ENCODE assay signal across 8 mouse cellular contexts in genomic region chr6:8259667-8260044, GRCm38 (mm10). TPM values are rescaled to one million over a fixed set of nuclear protein-coding genes. Genes with fewer than 3 reads are reported as not detected.
DNase-seq lines count a peak whose midpoint lies in the region; ATAC-seq lines count a peak whose summit lies in the region.

No protein-coding gene starts in this region.

- WGBS in embryonic facial prominence, embryonic 10.5 days = under 1% methylated on average over 8 of the region's 8 CpGs
- WGBS in hindbrain, embryonic 11.5 days = 1% methylated on average over 8 of the region's 8 CpGs
- WGBS in midbrain, embryonic 10.5 days = 0% methylated on average over 8 of the region's 8 CpGs

- intact Hi-C loops in left cerebral cortex, postnatal 10 days (cut with DNase I) = loop anchor here (10.0 kb wide), 1 partner anchor 575 kb away; no protein-coding TSS in a partner anchor
- intact Hi-C loops in left cerebral cortex, postnatal 25 days (cut with DNase I) = loop anchor here (1.0 kb wide), 1 partner anchor 250 kb away; the partner anchor contains the start of gene Glcci1

- H3K4me3 ChIP-seq in embryonic facial prominence, embryonic 10.5 days = peak overlapping the region; percentile 82
- H3K4me3 ChIP-seq in hindbrain, embryonic 11.5 days (ENCODE audit: low read depth, low read length) = peak overlapping the region; percentile 59
- peak overlapping the region; percentile 87 for H3K4me3 ChIP-seq in midbrain, embryonic 10.5 days

- H3K36me3 ChIP-seq in embryonic facial prominence, embryonic 10.5 days (replicated peaks) = peaks cover 20% of the 10 kb centered on the region
- no peaks in the 10 kb centered on the region for H3K36me3 ChIP-seq in hindbrain, embryonic 11.5 days (ENCODE audit: control insufficient read depth, insufficient read depth, low read length)
- H3K36me3 ChIP-seq in midbrain, embryonic 10.5 days = peaks cover 14% of the 10 kb centered on the region

- ATAC-seq in hindbrain, embryonic 11.5 days (ENCODE audit: low FRiP score) = no peak; the same call in 1 of the 2 replicates

- H3K9me3 ChIP-seq in embryonic facial prominence, embryonic 10.5 days = no peaks in the 10 kb centered on the region
- no peaks in the 10 kb centered on the region for H3K9me3 ChIP-seq in hindbrain, embryonic 11.5 days (ENCODE audit: control insufficient read depth, low read length)
- no peaks in the 10 kb centered on the region for H3K9me3 ChIP-seq in midbrain, embryonic 10.5 days (replicated peaks)

- peaks cover 16% of the 10 kb centered on the region for H3K4me1 ChIP-seq in embryonic facial prominence, embryonic 10.5 days
- no peaks in the 10 kb centered on the region; the same call in 1 of the 2 replicates for H3K4me1 ChIP-seq in hindbrain, embryonic 11.5 days (replicated peaks; ENCODE audit: control insufficient read depth, insufficient read depth, low read length)
- peaks cover 20% of the 10 kb centered on the region for H3K4me1 ChIP-seq in midbrain, embryonic 10.5 days

- DNase-seq in left cerebral cortex, postnatal 10 days (ENCODE audit: extremely low spot score in 1 of 2, low spot score in 2 of 2) = peak; percentile 26 to 36
- no peak for DNase-seq in left cerebral cortex, postnatal 25 days (ENCODE audit: low spot score in 2 of 2)
- DNase-seq in embryonic facial prominence, embryonic 10.5 days (ENCODE audit: low spot score) = no peak
- DNase-seq in hindbrain, embryonic 11.5 days (ENCODE audit: low spot score) = no peak
- DNase-seq in midbrain, embryonic 10.5 days (ENCODE audit: low spot score) = no peak
- DNase-seq in adrenal gland, adult (ENCODE audit: inconsistent age in 2 of 2, low spot score in 1 of 2) = no peak
- no peak for DNase-seq in cerebellum, postnatal 36 days
- no peak for DNase-seq in spleen, adult 12 weeks (ENCODE audit: low spot score)

- H3K27ac ChIP-seq in embryonic facial prominence, embryonic 10.5 days (replicated peaks) = peak overlapping the region; percentile 85
- H3K27ac ChIP-seq in hindbrain, embryonic 11.5 days (ENCODE audit: low read depth, low read length) = 0 out of 2 replicates have a peak overlapping the region, but pooled peaks have one; percentile 19
- peak overlapping the region; percentile 87 for H3K27ac ChIP-seq in midbrain, embryonic 10.5 days (replicated peaks)

- H3K27me3 ChIP-seq in embryonic facial prominence, embryonic 10.5 days (replicated peaks; ENCODE audit: low read depth, poor library complexity, severe bottlenecking) = no peaks in the 10 kb centered on the region
- H3K27me3 ChIP-seq in hindbrain, embryonic 11.5 days (ENCODE audit: control insufficient read depth, insufficient read depth, low read length) = no peaks in the 10 kb centered on the region
- no peaks in the 10 kb centered on the region for H3K27me3 ChIP-seq in midbrain, embryonic 10.5 days (ENCODE audit: low read depth, poor library complexity, severe bottlenecking)

- H3K9ac ChIP-seq in hindbrain, embryonic 11.5 days (ENCODE audit: low read depth, low read length) = peak overlapping the region; percentile 59

- peak overlapping the region; percentile 95 for H3K4me2 ChIP-seq in hindbrain, embryonic 11.5 days (replicated peaks; ENCODE audit: low read depth, low read length)

RNA-seq across cellular contexts. Expression of gene Gm45062, which starts 0.4 kb away (rescaled TPM):
- total RNA-seq in left cerebral cortex, postnatal 10 days (2021) = 1 to 10 TPM; 5.9 to 6.1 TPM
- 1 to 10 TPM; 5.7 to 6.1 TPM for total RNA-seq in left cerebral cortex, postnatal 25 days (2021)
- 6.9 and 7.1 TPM in 2 replicates for polyA plus RNA-seq in embryonic facial prominence, embryonic 10.5 days (2016; fragmentation: Nextera tagmentation; extraction: Ambion mirVana)
- polyA plus RNA-seq in hindbrain, embryonic 11.5 days (2014; fragmentation: Nextera tagmentation; extraction: Ambion mirVana) = 14.5 and 21.9 TPM in 2 replicates
- 9.0 and 10.6 TPM in 2 replicates for polyA plus RNA-seq in midbrain, embryonic 10.5 days (2016; fragmentation: Nextera tagmentation; extraction: Ambion mirVana)

RNA-seq across cellular contexts. Expression of gene Umad1, which starts 0.6 kb away (rescaled TPM):
- total RNA-seq in left cerebral cortex, postnatal 10 days (2021) = 10 to 100 TPM; 30.3 to 35.7 TPM
- total RNA-seq in left cerebral cortex, postnatal 25 days (2021) = 10 to 100 TPM; 37.3 to 41.1 TPM
- polyA plus RNA-seq in embryonic facial prominence, embryonic 10.5 days (2016; fragmentation: Nextera tagmentation; extraction: Ambion mirVana) = 15.4 and 19.2 TPM in 2 replicates
- polyA plus RNA-seq in hindbrain, embryonic 11.5 days (2014; fragmentation: Nextera tagmentation; extraction: Ambion mirVana) = 26.2 and 28.8 TPM in 2 replicates
- 22.0 and 23.8 TPM in 2 replicates for polyA plus RNA-seq in midbrain, embryonic 10.5 days (2016; fragmentation: Nextera tagmentation; extraction: Ambion mirVana)

RNA-seq across cellular contexts. Expression of gene Rpa3, which starts 0.7 kb away (rescaled TPM):
- total RNA-seq in left cerebral cortex, postnatal 10 days (2021) = 10 to 100 TPM; 14.6 to 17.8 TPM
- total RNA-seq in left cerebral cortex, postnatal 25 days (2021) = 10 to 100 TPM; 15.4 to 16.2 TPM
- 204 and 210 TPM in 2 replicates for polyA plus RNA-seq in embryonic facial prominence, embryonic 10.5 days (2016; fragmentation: Nextera tagmentation; extraction: Ambion mirVana)
- 160 and 178 TPM in 2 replicates for polyA plus RNA-seq in hindbrain, embryonic 11.5 days (2014; fragmentation: Nextera tagmentation; extraction: Ambion mirVana)
- polyA plus RNA-seq in midbrain, embryonic 10.5 days (2016; fragmentation: Nextera tagmentation; extraction: Ambion mirVana) = 179 and 201 TPM in 2 replicates

RNA-seq across cellular contexts. Expression of gene Mios, which starts 50.6 kb away (rescaled TPM):
- total RNA-seq in left cerebral cortex, postnatal 10 days (2021) = 10 to 100 TPM; 28.1 to 28.3 TPM
- 10 to 100 TPM; 22.2 to 22.8 TPM for total RNA-seq in left cerebral cortex, postnatal 25 days (2021)
- polyA plus RNA-seq in embryonic facial prominence, embryonic 10.5 days (2016; fragmentation: Nextera tagmentation; extraction: Ambion mirVana) = 26.8 and 28.6 TPM in 2 replicates
- 26.2 and 30.0 TPM in 2 replicates for polyA plus RNA-seq in hindbrain, embryonic 11.5 days (2014; fragmentation: Nextera tagmentation; extraction: Ambion mirVana)
- 24.4 and 26.0 TPM in 2 replicates for polyA plus RNA-seq in midbrain, embryonic 10.5 days (2016; fragmentation: Nextera tagmentation; extraction: Ambion mirVana)

Comparison
In these comparisons a context has a peak if more than half of its experiments do, and no peak if none do; other contexts are left out.
1. DNase-seq: peak in left cerebral cortex, postnatal 10 days (2 of 2); none in left cerebral cortex, postnatal 25 days (0 of 2), embryonic facial prominence, embryonic 10.5 days (single experiment), hindbrain, embryonic 11.5 days (single experiment), midbrain, embryonic 10.5 days (single experiment), adrenal gland, adult (0 of 2), cerebellum, postnatal 36 days (0 of 2) and spleen, adult 12 weeks (single experiment).
2. H3K27ac ChIP-seq: peak in every context shown above with its lines; median percentile 87 in midbrain, embryonic 10.5 days; 85 in embryonic facial prominence, embryonic 10.5 days; 19 in hindbrain, embryonic 11.5 days.
3. Peak in every context shown above with its lines, with median percentiles within 50 percentile points of each other: H3K4me3 ChIP-seq.